ENCODE assay signal across 8 mouse cellular contexts in genomic region chr7:125393228-125393627, GRCm38 (mm10). TPM values are rescaled to one million over a fixed set of nuclear protein-coding genes. Genes with fewer than 3 reads are reported as not detected.
A peak's percentile ranks its signal among the peaks of the same experiment; 100 is the strongest.
DNase-seq lines count a peak whose midpoint lies in the region; ATAC-seq and TF ChIP-seq lines count a peak whose summit lies in the region.

No protein-coding gene starts in this region.

- no peak for TF ChIP-seq CTCF in Patski (IDR thresholded peaks at IDR 0.05)

- 2% methylated on average over 16 of the region's 16 CpGs for WGBS in kidney, embryonic 15.5 days
- under 1% methylated on average over 16 of the region's 16 CpGs for WGBS in forebrain, embryonic 14.5 days
- WGBS in limb, embryonic 13.5 days, result under 1% methylated on average over 16 of the region's 16 CpGs

- ATAC-seq in kidney, embryonic 15.5 days (replicated peaks; ENCODE audit: low FRiP score), result peak; percentile 61
- ATAC-seq in Patski, result peak; percentile 19
- ATAC-seq in forebrain, embryonic 14.5 days, result peak; percentile 65
- peak; percentile 60; the same call in 1 of the 2 replicates for ATAC-seq in limb, embryonic 13.5 days (ENCODE audit: low FRiP score, low read depth)
- ATAC-seq in granulocyte monocyte progenitor cell, adult 5-6 weeks (replicated peaks; ENCODE audit: poor library complexity, severe bottlenecking), result no peak

- no peaks in the 10 kb centered on the region for H3K9me3 ChIP-seq in kidney, embryonic 15.5 days (replicated peaks)
- H3K9me3 ChIP-seq in forebrain, embryonic 14.5 days (replicated peaks; ENCODE audit: control insufficient read depth, low read length), result no peaks in the 10 kb centered on the region
- no peaks in the 10 kb centered on the region for H3K9me3 ChIP-seq in limb, embryonic 13.5 days

- CTCF ChIA-PET in Patski (lab: Charles Lee), result no interaction called here

- no peak for DNase-seq in kidney, adult 8-10 months
- DNase-seq in Patski (ENCODE audit: low read depth, low spot score), result no peak
- DNase-seq in forebrain, embryonic 14.5 days (ENCODE audit: low spot score), result no peak
- peak; percentile 36 to 37 for DNase-seq in right cerebral cortex, postnatal 10 days (ENCODE audit: low spot score in 2 of 2)
- no peak for DNase-seq in urinary bladder, postnatal 14 days (ENCODE audit: low spot score)

- POLR2A ChIA-PET in Patski (lab: Charles Lee), result no interaction called here

- H3K4me3 ChIP-seq in kidney, embryonic 15.5 days (replicated peaks), result peak overlapping the region; percentile 46
- peak overlapping the region; percentile 25 for H3K4me3 ChIP-seq in forebrain, embryonic 14.5 days (ENCODE audit: low read depth, low read length)
- H3K4me3 ChIP-seq in limb, embryonic 13.5 days, result peak overlapping the region; percentile 45

- H3K4me2 ChIP-seq in kidney, embryonic 15.5 days, result peak overlapping the region; percentile 84
- peak overlapping the region; percentile 52 for H3K4me2 ChIP-seq in forebrain, embryonic 14.5 days (ENCODE audit: low read length)
- peak overlapping the region; percentile 76 for H3K4me2 ChIP-seq in limb, embryonic 13.5 days (replicated peaks)

- H3K9ac ChIP-seq in kidney, embryonic 15.5 days, result peak overlapping the region; percentile 43
- peak overlapping the region; percentile 53 for H3K9ac ChIP-seq in forebrain, embryonic 14.5 days (ENCODE audit: low read length)
- H3K9ac ChIP-seq in limb, embryonic 13.5 days, result peak overlapping the region; percentile 63

- H3K4me1 ChIP-seq in kidney, embryonic 15.5 days, result peaks cover 11% of the 10 kb centered on the region
- H3K4me1 ChIP-seq in forebrain, embryonic 14.5 days (ENCODE audit: control insufficient read depth, insufficient read depth, low read length), result peaks cover 2% of the 10 kb centered on the region; the same call in 1 of the 2 replicates
- peaks cover 11% of the 10 kb centered on the region for H3K4me1 ChIP-seq in limb, embryonic 13.5 days

- no peaks in the 10 kb centered on the region for H3K36me3 ChIP-seq in kidney, embryonic 15.5 days
- H3K36me3 ChIP-seq in forebrain, embryonic 14.5 days (ENCODE audit: control insufficient read depth, insufficient read depth, low read length), result no peaks in the 10 kb centered on the region
- H3K36me3 ChIP-seq in limb, embryonic 13.5 days, result no peaks in the 10 kb centered on the region

- peak overlapping the region; percentile 64; the same call in 1 of the 2 replicates for H3K27ac ChIP-seq in kidney, embryonic 15.5 days
- peak overlapping the region; percentile 60; the same call in 1 of the 2 replicates for H3K27ac ChIP-seq in forebrain, embryonic 14.5 days (ENCODE audit: low read depth, low read length)
- H3K27ac ChIP-seq in limb, embryonic 13.5 days, result peak overlapping the region; percentile 72

- in situ Hi-C loops in Patski (cut with MboI; ENCODE audit: low pct_unique_long_range_greater_than_20kb), result loop anchor here (10.0 to 25.0 kb wide), 4 partner anchors 1006 to 1856 kb away; no protein-coding TSS in a partner anchor

- 0 out of 2 replicates have a peak, but pooled peaks cover 7% of the 10 kb centered on the region for H3K27me3 ChIP-seq in kidney, embryonic 15.5 days
- H3K27me3 ChIP-seq in Patski, result no peaks in the 10 kb centered on the region
- H3K27me3 ChIP-seq in forebrain, embryonic 14.5 days (replicated peaks; ENCODE audit: control insufficient read depth, insufficient read depth, low read length), result no peaks in the 10 kb centered on the region
- peaks cover 21% of the 10 kb centered on the region; the same call in 1 of the 2 replicates for H3K27me3 ChIP-seq in limb, embryonic 13.5 days

RNA-seq across cellular contexts. Expression of gene Kdm8, which starts 51.2 kb away (rescaled TPM):
- 11.8 and 13.7 TPM in 2 replicates for polyA plus RNA-seq in kidney, embryonic 15.5 days (2015; fragmentation: Nextera tagmentation; extraction: Ambion mirVana)
- 1.0 TPM for polyA plus RNA-seq in Patski (2021)
- 5.2 TPM in 2 replicates for polyA plus RNA-seq in forebrain, embryonic 14.5 days (2014; fragmentation: Nextera tagmentation; extraction: Ambion mirVana)
- polyA plus RNA-seq in limb, embryonic 13.5 days (2015; fragmentation: Nextera tagmentation; extraction: Ambion mirVana), result 11.1 and 12.5 TPM in 2 replicates
- 2.3 and 11.5 TPM in 2 replicates for total RNA-seq in granulocyte monocyte progenitor cell, adult 5-6 weeks (2014; fragmentation: Nextera tagmentation)
- total RNA-seq in granulocyte monocyte progenitor cell, adult 5-6 weeks (2017), result 5.5 and 7.2 TPM in 2 replicates

Comparison
In these comparisons a context has a peak if more than half of its experiments do, and no peak if none do; other contexts are left out.
1. DNase-seq: peak in right cerebral cortex, postnatal 10 days (2 of 2); none in kidney, adult 8-10 months (0 of 2), Patski (single experiment), forebrain, embryonic 14.5 days (single experiment) and urinary bladder, postnatal 14 days (single experiment).
2. Peak in every context shown above with its lines, with median percentiles within 50 percentile points of each other: H3K27ac ChIP-seq, H3K4me2 ChIP-seq, H3K4me3 ChIP-seq and H3K9ac ChIP-seq.